Mouse (Mus musculus) cortical plate, adult 2 months (tissue): ENCODE results near the gene Pola2.

Experiments
- CTCF ChIP-seq: fragments of 200-500 bp; IDR thresholded peaks from 2 replicates; pipeline ENCODE4 v1.5.1; 2011; ENCODE audit warnings: mild to moderate bottlenecking, control low read depth, low read length; ENCODE audit not compliant: insufficient read depth; ENCODE audit errors: extremely low read depth
- POLR2A ChIP-seq: fragments of 200-500 bp; IDR thresholded peaks from 2 replicates; pipeline ENCODE4 v1.6.1; 2011; ENCODE audit warnings: mild to moderate bottlenecking, low read length, control low read depth; ENCODE audit not compliant: insufficient read depth; ENCODE audit errors: extremely low read depth

DNA sequence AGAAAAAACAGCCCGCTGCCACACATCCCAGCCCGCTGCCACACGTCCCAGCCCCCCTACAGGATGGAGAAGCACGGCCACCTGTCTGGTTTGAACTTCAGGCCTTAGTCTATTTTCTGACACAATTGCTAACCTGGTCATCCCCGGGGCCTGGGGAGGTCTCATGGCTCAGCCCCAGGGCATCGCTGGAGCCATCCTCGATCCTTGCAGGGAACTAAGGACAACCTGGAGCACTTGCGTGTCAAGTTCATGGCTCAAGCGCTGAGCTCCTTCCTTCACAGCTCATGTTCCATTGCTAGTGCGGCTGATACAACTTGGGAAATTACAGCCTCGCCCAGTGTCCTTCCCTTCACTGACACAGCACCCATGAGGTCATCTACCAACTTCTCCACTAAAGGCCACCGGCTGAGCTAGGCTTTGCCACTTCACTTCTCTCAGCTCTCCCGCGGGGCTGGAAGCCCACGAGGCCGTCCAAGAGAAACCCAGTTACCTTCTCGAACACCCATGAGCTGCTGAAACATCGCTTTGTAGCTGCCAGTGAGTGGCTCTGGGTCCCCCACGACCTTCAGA lies 10.7 kb downstream of the Pola2 start:
- TF ChIP-seq CTCF (no peak), POLR2A (no peak)
